Mouse (Mus musculus): ENCODE results near the gene Trem1.

GRCm38 (mm10) chr17:48272598-48272997, 40.0 kb downstream of the Trem1 start:
- TF ChIP-seq POLR2A (IDR thresholded peaks at IDR 0.05; ENCODE audit: borderline replicate concordance, control insufficient read depth, low read depth, low read length) (no peak), CTCF (IDR thresholded peaks at IDR 0.05; ENCODE audit: control insufficient read depth, insufficient read depth, low read length) (no peak)
